Mouse (Mus musculus): Measurements from ENCODE around the gene Capzb. TPM values are rescaled to one million over a fixed set of nuclear protein-coding genes. Genes with fewer than 3 reads are reported as not detected.

Capzb gene
- polyA plus RNA-seq, 1 experiment = 172 TPM

DNA sequence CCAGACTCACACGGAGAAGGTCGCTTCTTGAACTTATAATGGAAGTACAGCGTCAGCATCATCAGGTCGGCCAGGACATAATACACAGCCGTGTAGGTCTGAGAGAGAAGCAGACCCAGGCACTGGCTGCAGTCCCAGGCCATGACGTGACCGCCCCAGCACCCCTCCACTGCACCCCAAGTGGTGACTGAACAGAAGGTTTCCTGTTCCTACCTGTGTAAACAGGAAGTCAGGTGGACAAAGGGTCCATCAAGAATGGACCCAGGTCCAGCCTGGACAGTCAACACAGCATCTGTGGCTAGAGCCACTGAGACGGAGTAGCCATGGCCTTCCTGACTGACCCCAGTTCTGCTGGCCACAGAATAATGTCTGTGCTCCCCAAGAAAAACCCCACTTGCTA, 109.1 kb downstream of the Capzb start:
- TF ChIP-seq POLR2A (IDR thresholded peaks at IDR 0.05; ENCODE audit: borderline replicate concordance, extremely low read depth, low read depth, low read length) = no peak
- no peak for TF ChIP-seq CTCF (IDR thresholded peaks at IDR 0.05; ENCODE audit: insufficient read depth, low read length)
- H3K4me3 ChIP-seq (replicated peaks; ENCODE audit: extremely low read depth, low read depth, low read length) = no peak overlapping the region
- DNase-seq = no peak
- WGBS = 87% methylated on average over 8 of the region's 8 CpGs
- H3K4me1 ChIP-seq (ENCODE audit: control insufficient read depth, insufficient read depth, low read length) = peaks cover 12% of the 10 kb centered on the region

DNA sequence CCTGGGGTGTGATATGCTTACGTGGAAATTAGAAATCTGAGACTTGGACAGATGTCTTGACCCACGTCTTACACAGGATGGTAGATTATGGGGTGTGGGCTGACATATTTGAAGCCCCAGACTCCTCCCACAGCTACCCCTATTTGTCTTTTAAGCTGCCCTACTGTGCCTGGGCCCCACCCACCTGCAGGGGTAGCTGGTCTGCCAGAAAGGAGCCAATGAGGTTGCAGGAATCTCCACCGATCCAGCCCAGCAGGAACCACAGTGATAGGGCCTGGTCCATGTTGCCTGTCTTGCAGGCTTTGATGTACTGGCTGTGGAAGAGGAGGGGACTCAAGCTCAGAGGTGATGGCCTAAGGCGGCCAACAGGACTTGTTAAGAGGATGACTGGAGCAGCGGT, 109.5 kb downstream of the Capzb start:
- no peak overlapping the region for H3K4me3 ChIP-seq (replicated peaks; ENCODE audit: extremely low read depth, low read depth, low read length)
- no peak for TF ChIP-seq POLR2A (IDR thresholded peaks at IDR 0.05; ENCODE audit: borderline replicate concordance, extremely low read depth, low read depth, low read length)
- TF ChIP-seq CTCF (IDR thresholded peaks at IDR 0.05; ENCODE audit: insufficient read depth, low read length) = no peak
- peaks cover 12% of the 10 kb centered on the region for H3K4me1 ChIP-seq (ENCODE audit: control insufficient read depth, insufficient read depth, low read length)
- WGBS = 81% methylated on average over 5 of the region's 5 CpGs
- DNase-seq = no peak

DNA sequence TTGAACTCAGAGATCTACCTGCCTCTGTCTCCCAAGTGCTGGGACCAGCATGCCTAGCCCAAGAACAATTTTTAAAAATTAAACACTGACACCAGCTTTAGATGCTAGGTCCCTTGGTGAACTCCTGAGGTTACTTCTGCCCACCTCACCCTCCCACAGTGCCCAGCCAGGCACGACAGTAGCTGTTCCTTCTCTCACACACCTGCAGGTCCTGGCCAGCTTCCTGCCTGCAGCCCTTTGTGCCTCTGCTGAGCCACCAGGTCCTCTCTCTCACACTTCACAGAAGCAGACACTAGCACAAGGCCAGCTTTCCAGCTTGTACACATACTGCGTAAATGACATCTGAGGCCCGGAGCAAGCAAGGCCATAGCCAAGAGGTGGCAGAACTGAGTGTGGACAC, 112.8 kb downstream of the Capzb start:
- no peak overlapping the region for H3K4me3 ChIP-seq (replicated peaks; ENCODE audit: extremely low read depth, low read depth, low read length)
- no peak for DNase-seq
- no peak for TF ChIP-seq CTCF (IDR thresholded peaks at IDR 0.05; ENCODE audit: insufficient read depth, low read length)
- no peak for TF ChIP-seq POLR2A (IDR thresholded peaks at IDR 0.05; ENCODE audit: borderline replicate concordance, extremely low read depth, low read depth, low read length)
- 92% methylated on average over 3 of the region's 3 CpGs for WGBS
- H3K4me1 ChIP-seq (ENCODE audit: control insufficient read depth, insufficient read depth, low read length) = peaks cover 3% of the 10 kb centered on the region; the same call in 1 of the 2 replicates

DNA sequence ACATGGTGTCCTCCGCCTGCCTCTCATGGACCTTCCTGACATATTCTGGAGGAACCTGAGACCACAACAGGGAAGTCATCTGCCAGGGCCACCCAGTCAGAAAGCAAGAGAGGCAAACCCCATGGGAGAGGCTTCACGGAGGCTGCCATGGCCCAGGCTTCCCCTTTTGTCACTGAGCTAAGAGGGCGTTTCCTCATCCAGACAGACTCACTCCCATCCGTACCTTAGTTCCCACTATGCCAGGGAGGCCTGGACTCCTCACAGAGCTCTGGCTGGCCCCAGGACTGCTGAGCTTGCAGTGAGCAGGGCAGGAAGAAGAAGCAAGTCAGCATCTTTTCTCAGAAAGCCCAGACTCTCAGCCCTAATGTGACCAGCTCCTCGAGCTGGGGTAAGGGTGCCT, 115.2 kb downstream of the Capzb start:
- 78% methylated on average over 5 of the region's 5 CpGs for WGBS
- no peak for DNase-seq
- TF ChIP-seq POLR2A (IDR thresholded peaks at IDR 0.05; ENCODE audit: borderline replicate concordance, extremely low read depth, low read depth, low read length) = no peak
- TF ChIP-seq CTCF (IDR thresholded peaks at IDR 0.05; ENCODE audit: insufficient read depth, low read length) = no peak
- Histone ChIP-seq H3K4me3 (replicated peaks; ENCODE audit: extremely low read depth, low read depth, low read length) (no peak overlapping the region), H3K4me1 (ENCODE audit: control insufficient read depth, insufficient read depth, low read length) (peaks cover 9% of the 10 kb centered on the region)

DNA sequence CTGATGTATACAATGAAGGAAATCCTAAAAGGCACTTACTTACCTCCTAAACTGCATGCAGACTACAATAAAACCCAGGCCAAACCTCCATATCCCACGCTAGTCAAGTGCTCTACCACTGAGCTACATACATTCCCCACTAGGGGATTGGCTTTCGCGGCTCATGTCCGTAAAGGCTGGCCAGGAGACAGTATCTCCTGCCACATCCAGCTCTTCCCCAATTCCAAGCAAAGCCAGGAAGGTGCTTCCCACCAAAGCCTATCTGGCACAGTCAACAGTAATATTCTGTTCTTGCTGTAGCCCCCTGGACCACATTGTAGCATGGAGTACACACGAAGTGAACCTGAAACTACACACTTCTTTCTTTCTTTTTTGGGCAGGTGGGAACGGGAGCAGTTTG, 117.0 kb downstream of the Capzb start:
- TF ChIP-seq POLR2A (IDR thresholded peaks at IDR 0.05; ENCODE audit: borderline replicate concordance, extremely low read depth, low read depth, low read length) (no peak), CTCF (IDR thresholded peaks at IDR 0.05; ENCODE audit: insufficient read depth, low read length) (no peak)
- Histone ChIP-seq H3K4me3 (replicated peaks; ENCODE audit: extremely low read depth, low read depth, low read length) (peak overlapping the region; percentile 89), H3K4me1 (ENCODE audit: control insufficient read depth, insufficient read depth, low read length) (peaks cover 9% of the 10 kb centered on the region)
- DNase-seq = no peak
- 41% methylated on average over 6 of the region's 6 CpGs for WGBS

DNA sequence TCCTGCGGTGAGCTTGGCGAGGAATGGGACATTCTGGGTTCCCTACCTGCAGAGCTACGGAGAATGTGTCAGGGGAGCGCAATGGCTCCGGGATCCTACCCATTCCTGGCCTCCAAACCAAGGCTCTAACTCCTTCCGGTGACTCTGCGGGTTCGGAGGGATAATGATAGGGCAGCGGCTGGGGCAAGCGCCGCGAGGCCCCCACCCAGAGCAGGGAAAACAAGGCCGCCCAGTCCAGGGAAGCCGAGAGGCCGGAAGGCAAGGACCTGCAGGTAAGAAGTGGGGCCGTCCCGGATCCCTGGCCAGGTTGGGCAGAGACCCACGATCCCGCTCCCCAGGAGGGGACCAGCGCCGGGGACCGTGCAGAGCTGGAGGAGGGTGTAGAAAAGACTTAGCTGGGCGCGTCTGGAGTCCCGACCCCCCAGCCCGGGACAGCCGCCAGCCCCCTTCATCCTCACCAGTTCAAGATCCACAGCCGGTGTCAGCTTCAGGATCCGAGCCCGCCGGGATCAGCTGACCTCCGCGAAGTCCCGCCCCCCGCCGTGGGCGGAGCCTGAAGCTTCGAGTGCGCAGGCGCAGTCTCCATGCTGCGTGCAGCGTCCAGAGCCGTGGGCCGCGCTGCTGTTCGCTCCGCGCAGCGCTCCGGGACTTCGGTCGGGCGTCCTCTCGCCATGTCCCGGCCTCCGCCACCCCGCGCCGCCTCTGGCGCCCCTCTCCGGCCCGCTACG, 117.6 kb downstream of the Capzb start, which contains the start of the genes Pqlc2 and Akr7a5:
Gene Pqlc2 (minus strand): TSS at position 538 of the 728 bp plus-strand sequence.
Gene Akr7a5 (plus strand): TSS at position 574 of the 728 bp plus-strand sequence.
- Histone ChIP-seq H3K4me1 (ENCODE audit: control insufficient read depth, insufficient read depth, low read length) (peaks cover 9% of the 10 kb centered on the region), H3K4me3 (replicated peaks; ENCODE audit: extremely low read depth, low read depth, low read length) (peak within 1 kb of the TSS; percentile 89)
- WGBS = under 1% methylated on average over 63 of the region's 63 CpGs
- TF ChIP-seq CTCF (IDR thresholded peaks at IDR 0.05; ENCODE audit: insufficient read depth, low read length) (no peak), POLR2A (IDR thresholded peaks at IDR 0.05; ENCODE audit: borderline replicate concordance, extremely low read depth, low read depth, low read length) (peak; percentile 95)
- peak; percentile 100 for DNase-seq

DNA sequence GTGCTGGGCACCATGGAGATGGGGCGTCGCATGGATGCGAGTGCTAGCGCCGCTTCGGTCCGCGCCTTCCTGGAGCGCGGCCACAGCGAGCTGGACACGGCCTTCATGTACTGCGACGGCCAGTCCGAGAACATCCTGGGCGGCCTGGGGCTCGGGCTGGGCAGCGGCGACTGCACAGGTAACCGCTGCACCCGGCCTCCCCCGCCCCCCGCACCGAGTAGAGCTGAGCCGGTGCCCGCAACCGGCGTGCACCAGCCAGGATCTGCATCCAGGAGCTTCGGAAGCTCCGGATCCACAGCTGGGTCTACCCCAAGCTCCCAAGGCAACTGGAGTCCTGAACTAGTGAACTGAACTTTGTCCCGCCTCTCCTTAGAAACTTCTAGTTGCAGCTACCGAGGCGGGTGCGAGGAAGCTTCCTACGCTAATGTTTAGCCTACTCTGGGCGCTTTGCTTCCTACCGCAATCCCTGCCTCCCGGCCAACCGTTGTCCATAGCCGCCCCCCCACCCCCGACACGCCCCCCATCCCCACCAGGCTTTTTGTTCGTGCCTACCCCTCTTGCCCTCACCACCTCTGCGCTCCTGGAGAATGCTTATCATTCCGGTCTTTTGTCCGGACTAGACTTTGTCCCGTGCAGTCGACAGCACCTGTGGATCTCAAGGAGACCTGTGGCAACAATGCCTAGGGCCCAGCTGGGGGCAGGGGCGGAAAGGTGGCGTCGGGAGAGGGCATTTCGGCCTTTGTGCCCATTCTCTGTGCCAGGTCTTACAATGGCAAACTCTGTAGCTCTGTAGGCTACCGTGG, 118.4 kb downstream of the Capzb start:
- WGBS = under 1% methylated on average over 53 of the region's 53 CpGs
- no peak for TF ChIP-seq POLR2A (IDR thresholded peaks at IDR 0.05; ENCODE audit: borderline replicate concordance, extremely low read depth, low read depth, low read length)
- TF ChIP-seq CTCF (IDR thresholded peaks at IDR 0.05; ENCODE audit: insufficient read depth, low read length) = no peak
- no peak for DNase-seq
- Histone ChIP-seq H3K4me1 (ENCODE audit: control insufficient read depth, insufficient read depth, low read length) (peaks cover 9% of the 10 kb centered on the region), H3K4me3 (replicated peaks; ENCODE audit: extremely low read depth, low read depth, low read length) (peak overlapping the region; percentile 89)

DNA sequence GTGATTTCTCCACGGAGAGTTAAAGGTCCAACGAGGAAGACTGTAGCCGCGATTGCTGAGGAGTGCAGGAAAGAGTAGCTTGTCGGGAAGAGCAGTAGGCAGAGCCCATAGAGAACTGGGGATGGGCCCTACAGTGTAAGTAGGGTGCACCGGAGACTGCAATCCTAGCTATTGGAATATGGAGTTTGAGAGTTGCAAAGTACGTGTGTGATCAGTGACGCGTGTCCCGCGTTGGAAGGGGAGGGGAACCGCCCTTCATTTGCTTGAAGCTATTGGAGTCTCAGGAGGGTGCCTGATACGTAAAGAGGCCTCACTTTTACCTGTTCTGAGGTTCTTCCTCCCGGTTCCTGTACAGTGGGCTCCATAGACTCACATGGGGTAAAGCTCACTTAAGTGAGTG, 119.0 kb downstream of the Capzb start:
- peaks cover 9% of the 10 kb centered on the region for H3K4me1 ChIP-seq (ENCODE audit: control insufficient read depth, insufficient read depth, low read length)
- no peak for DNase-seq
- 29% methylated on average over 14 of the region's 14 CpGs for WGBS
- peak overlapping the region; percentile 89 for H3K4me3 ChIP-seq (replicated peaks; ENCODE audit: extremely low read depth, low read depth, low read length)
- no peak for TF ChIP-seq CTCF (IDR thresholded peaks at IDR 0.05; ENCODE audit: insufficient read depth, low read length)
- no peak for TF ChIP-seq POLR2A (IDR thresholded peaks at IDR 0.05; ENCODE audit: borderline replicate concordance, extremely low read depth, low read depth, low read length)

DNA sequence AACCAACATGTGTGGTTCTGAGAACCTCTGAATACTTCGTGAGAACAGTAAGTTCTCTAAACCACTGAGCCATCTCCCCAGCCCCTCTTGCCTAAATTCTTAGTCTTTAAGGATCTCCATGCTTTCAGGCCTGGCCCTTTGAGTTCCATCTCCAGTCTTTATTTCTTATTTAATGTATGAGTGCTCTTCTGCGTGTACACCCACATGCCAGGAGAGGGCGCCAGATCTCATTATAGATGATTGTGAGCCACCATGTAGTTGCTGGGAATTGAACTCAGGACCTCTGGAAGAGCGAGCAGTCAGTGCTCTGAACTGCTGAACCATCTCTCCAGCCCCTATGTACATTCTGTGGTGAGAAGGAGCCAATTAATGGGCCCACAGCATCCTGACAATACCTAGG, 119.9 kb downstream of the Capzb start:
- no peak for DNase-seq
- Histone ChIP-seq H3K4me1 (ENCODE audit: control insufficient read depth, insufficient read depth, low read length) (peaks cover 9% of the 10 kb centered on the region), H3K4me3 (replicated peaks; ENCODE audit: extremely low read depth, low read depth, low read length) (no peak overlapping the region)
- WGBS = 65% methylated on average over 4 of the region's 4 CpGs
- peak; percentile 34; the same call in 1 of the 2 replicates for TF ChIP-seq CTCF (IDR thresholded peaks at IDR 0.05; ENCODE audit: insufficient read depth, low read length)
- TF ChIP-seq POLR2A (IDR thresholded peaks at IDR 0.05; ENCODE audit: borderline replicate concordance, extremely low read depth, low read depth, low read length) = no peak

All from lung, adult 2 months (tissue).